Mouse (Mus musculus) layer of hippocampus, adult 2 months (tissue): ENCODE measurements at regions not wholly inside any gene's neighbourhood (a gene's known extent, or its start where the extent isn't known, plus 50 kb on each side); places are given as distances from the start of the nearest gene placed in this dataset.

ENCODE experiments used
- DNase-seq, 2 experiments: peaks; one replicate each; pipeline ENCODE4 v3.0.0; 2022; ENCODE audit warnings: low spot score in 2 of 2
- H3K27ac ChIP-seq: fragments of 200-600 bp; 2 replicates; pipeline ENCODE4 v1.8.1; 2022
- H3K4me3 ChIP-seq: fragments of 200-600 bp; 2 replicates; pipeline ENCODE4 v1.8.1; 2022; ENCODE audit warnings: mild to moderate bottlenecking
- CTCF ChIP-seq: fragments of 200-600 bp; conservative IDR thresholded peaks from 2 replicates; pipeline ENCODE4 v1.8.1; 2022; ENCODE audit warnings: antibody characterized with exemption, mild to moderate bottlenecking, moderate library complexity

DNA sequence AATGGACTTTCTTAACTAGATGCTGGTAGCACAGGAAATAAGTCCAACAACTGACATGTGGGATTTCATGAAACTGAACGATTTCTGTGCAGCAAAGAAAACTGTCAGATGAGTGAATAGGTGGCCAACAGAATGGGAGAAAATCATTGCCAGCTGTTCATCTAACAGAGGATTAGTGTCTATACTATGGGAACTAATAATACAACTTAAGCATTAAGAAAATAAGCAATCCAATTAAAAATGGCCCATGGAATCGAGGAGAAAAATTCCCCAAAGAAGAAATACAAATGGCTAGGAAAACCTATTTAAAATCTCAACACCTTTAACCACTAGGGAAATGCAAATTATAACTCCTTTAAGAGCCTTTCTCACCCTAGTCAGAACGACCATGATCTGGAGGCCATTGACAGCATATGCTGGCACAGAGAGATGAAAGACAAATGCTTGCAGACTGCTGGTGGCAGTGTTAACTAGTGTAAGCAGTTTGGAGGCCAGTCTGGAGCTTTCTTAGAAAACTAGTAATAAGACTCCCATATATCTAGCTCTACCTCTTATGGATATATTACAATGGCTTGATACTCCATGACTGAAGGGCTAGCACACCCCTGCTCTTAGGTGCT, 521.6 kb downstream of the Tmem182 start:
- DNase-seq: no peak
- TF ChIP-seq CTCF: no peak; the same call in 1 of the 2 replicates
- Histone ChIP-seq H3K27ac (no peak overlapping the region), H3K4me3 (no peak overlapping the region)

DNA sequence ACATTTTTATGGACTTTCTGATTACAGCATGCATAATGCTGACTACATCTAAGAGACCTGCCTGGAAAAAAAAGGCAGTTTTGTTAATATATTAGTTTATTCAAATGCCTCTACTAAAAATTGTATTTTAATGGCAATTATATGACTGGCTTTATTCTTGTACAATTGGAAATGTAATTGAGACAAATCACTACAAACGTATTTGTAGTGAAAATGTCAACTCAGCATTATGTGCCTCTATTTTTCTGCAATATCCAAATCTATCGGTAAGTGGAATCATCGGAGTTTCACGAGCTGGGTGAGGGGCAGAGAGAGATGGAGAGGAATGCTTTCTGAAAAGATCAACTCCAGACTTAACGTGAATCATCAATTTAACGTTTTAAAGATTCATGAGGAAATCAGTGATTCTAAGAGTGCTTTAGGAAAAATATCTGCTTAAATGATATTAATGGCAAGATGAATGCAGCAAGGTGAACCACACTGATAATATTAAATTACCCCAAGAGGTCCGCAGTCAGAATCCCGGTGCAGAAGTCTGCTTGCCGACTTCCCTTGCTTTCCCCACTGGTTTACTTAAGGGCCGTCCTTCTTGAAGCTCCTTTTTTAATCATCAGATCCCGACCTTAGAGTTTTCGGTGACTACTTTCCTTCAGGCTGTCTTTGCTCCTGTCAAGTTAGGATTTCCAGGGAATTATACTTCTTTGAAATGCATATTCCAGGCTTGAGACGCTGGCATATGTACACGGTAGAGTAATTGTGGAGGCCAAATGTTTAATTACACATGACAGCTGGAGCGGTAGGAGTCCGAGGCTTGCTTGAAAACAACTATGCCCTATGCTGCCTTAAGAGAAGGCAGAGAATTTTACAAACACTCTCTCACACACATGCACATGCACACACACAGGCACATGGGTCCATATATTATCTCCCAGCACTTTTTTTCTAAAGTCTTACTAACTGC, 544.7 kb downstream of the Tmem182 start:
- DNase-seq: no peak
- H3K27ac ChIP-seq: no peak overlapping the region
- TF ChIP-seq CTCF: no peak
- no peak overlapping the region for H3K4me3 ChIP-seq

DNA sequence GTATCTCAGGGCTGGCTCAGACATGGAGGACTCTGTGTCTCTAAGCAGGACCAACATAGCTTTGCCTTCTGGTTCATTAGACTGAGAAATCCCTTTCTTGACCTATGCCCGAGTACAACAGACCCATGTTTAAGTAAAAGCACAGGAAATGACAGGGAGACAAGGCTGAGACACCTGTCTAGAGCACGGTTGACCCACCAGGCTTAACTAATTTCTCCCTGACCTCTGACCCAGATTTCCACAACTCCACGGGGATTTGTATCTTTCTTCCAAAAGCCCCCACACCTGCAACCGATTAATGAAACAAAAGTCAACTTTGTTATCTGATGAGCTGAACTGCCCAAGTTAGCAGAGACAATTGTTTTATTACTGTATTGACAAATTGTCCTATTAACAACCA, 553.7 kb downstream of the Tmem182 start:
- TF ChIP-seq CTCF: no peak
- Histone ChIP-seq H3K4me3 (no peak overlapping the region), H3K27ac (no peak overlapping the region)
- no peak for DNase-seq

DNA sequence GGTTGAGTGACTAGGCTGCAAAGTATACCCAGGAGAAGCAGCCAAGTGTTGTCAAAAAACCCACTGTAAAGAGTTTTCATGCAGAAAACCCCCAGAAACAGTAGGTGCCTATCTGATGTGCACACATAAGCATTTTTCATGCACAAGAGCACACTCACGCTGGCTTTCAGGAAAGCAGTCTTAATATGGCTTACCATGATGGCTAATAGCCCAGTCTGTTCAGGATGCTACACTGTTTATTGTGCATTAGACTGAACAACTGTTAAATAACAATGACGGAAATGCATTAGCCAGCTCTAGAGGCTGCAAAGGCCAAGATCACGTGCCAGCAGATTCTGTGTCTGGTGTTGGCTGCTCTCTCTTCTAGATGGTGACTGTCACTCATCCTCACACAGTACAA, 556.1 kb downstream of the Tmem182 start:
- H3K4me3 ChIP-seq: no peak overlapping the region
- H3K27ac ChIP-seq: no peak overlapping the region
- DNase-seq: no peak
- no peak for TF ChIP-seq CTCF

DNA sequence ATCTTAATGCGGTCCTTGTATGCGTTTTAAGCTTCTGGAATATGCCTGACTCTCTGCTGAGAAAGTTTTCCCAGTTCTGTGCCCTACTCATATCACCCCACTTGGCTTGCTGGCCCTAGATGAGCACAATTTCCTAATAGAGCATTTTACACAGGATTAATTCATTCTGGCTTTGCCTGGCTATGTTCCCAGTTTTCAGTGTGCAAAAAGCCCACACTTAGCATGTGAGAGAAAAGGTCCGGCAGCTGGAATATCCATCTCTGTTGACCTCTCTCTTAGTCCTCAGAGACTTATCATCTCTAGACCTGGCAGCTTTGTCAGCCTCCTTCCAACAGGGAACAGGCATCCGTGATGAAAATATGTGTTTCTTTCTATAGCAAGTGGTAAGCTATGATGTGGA, 574.6 kb downstream of the Tmem182 start:
- TF ChIP-seq CTCF: no peak
- no peak overlapping the region for H3K4me3 ChIP-seq
- DNase-seq: no peak
- no peak overlapping the region for H3K27ac ChIP-seq

DNA sequence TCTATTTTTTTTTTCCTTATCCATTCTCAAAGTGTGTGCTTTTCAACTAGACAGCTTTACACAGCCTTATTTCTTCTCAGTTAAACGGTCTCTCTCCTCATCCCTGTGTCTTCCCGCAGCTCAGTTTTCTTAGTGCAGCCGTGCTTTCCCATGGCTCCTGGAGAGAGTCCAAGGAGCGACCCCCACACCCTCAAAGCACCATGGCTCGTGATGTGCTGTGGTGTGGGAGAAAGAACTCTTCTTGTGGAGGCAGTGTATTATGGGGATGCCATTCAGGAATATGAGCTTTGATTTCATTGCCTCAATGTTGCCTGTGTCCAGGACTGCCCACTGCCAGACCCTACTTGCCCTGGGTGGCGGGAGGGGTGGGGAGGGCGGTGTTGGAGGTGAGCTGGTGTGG, 576.1 kb downstream of the Tmem182 start:
- H3K27ac ChIP-seq: no peak overlapping the region
- DNase-seq: no peak
- H3K4me3 ChIP-seq: no peak overlapping the region
- no peak for TF ChIP-seq CTCF

DNA sequence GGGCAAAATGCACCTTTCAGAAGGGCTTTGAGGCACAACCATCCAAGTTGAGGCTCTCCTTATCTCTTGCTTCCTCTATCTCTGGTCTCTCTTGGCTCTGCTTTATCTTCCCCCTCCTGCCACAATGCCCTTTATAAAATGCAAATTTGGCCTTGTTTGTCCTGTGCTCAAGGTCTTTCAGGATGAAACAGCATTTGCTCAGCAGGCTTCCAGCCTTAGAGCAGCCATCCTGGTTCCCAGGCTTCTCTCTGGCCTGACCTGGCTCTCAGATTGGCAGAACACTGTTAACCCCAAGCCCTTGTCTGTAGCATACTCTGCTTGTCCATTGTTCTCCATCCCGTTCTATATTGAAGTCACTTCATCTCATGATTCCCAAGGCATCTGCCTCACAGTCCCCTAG, 579.3 kb downstream of the Tmem182 start:
- no peak for DNase-seq

DNA sequence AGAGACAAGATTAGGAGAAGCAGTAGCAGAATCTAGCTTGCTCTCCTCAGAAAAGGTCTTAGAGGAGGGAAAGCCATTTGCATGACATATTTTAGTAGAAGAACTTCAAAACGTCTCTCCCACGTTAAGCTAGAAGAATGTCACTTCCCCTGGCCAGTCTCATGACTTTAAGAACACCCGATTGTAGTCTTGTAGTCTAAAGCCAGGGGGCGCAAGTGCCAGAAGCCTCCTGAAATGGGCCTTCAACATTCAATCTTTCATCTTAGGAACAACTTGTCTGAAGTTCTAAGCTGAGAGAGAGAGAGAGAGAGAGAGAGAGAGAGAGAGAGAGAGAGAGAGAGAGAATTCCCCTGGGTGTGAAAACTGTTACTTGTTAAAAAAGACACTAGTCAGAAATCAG, 581.0 kb downstream of the Tmem182 start:
- Histone ChIP-seq H3K27ac (no peak overlapping the region), H3K4me3 (no peak overlapping the region)
- no peak for DNase-seq
- TF ChIP-seq CTCF: peak; percentile 59

More for the DNA sequence above, 579.3 kb downstream of the Tmem182 start:
- TF ChIP-seq CTCF: no peak
- no peak overlapping the region for H3K4me3 ChIP-seq
- no peak overlapping the region for H3K27ac ChIP-seq

DNA sequence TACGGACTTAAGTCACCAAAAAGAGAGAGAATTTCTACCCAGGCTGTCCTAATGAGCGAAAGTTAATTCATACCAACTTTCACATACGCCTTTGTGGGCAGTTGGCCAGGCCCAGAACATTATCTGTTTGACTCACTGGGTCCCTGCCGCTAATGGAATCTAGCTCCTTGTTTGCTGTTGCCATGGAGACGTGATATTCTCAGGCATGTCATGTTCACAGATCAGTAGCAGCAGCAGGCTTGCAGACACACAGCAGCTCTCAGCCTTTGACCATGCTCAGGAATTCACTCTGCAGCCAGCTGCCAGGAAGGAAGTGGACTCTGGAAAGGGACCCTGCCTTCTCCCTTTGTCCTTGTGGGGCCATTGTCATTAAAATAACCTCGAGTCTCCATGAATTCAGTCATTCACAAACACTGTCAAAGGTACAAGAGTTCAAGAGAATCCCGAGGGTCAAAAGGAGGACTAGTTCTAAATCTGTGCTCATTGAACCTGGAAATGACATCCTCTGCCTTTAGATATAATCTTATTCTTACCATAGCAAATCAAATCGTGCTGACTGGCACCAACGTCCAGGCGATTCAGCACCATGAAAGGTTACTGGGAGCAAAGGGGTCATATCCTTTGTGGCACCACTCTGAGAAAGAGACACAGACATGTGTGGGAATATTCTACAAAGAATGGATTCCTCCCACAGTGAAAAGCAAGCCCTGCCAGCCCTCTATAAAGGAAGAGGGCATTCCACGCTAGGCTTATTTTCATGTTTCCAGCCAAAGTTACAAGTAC, 584.9 kb downstream of the Tmem182 start:
- H3K4me3 ChIP-seq: peak overlapping the region; percentile 10; the same call in 1 of the 2 replicates
- H3K27ac ChIP-seq: no peak overlapping the region
- peak; percentile 51 to 85 for DNase-seq
- TF ChIP-seq CTCF: no peak

DNA sequence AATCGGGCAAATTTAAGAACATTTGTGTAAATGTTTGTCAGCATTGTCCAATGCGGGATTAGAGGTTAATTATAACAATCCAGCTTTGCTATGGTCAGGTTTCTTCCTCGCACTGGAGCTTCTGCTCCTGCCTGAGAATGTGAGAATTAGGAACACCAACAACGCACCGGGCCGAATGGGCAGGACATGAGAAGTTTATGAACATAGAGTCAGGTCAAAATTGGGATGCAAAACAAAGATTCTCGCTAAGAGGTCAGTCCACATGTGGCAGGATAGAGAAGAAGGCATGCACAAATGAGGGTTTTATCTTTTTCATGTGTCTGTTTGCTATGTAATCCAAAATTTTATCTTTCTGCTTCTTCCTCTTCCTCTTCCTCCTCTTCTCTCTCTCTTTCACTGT, 585.7 kb downstream of the Tmem182 start:
- no peak for TF ChIP-seq CTCF
- no peak for DNase-seq
- H3K27ac ChIP-seq: no peak overlapping the region
- no peak overlapping the region for H3K4me3 ChIP-seq

DNA sequence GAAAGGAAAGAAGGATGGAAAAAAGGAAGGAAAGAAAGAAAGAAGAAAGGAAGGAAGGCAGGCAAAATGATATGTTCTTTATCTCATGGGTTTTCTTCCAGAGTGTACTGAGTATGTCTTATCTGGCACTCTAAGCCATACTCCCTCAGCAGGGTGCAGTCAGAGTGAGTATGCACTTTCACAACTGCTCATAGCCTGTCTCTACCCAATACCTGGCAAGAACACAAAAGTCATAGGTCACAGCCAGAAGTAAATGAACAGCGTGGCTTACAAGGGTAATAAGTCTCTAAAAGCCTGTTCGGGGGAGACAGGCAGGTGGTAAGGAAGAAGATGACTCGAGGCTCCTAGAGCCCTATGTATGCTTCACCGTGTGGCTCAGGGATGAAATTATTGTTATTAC, 587.9 kb downstream of the Tmem182 start:
- TF ChIP-seq CTCF: no peak
- H3K27ac ChIP-seq: no peak overlapping the region
- no peak overlapping the region for H3K4me3 ChIP-seq
- no peak for DNase-seq

DNA sequence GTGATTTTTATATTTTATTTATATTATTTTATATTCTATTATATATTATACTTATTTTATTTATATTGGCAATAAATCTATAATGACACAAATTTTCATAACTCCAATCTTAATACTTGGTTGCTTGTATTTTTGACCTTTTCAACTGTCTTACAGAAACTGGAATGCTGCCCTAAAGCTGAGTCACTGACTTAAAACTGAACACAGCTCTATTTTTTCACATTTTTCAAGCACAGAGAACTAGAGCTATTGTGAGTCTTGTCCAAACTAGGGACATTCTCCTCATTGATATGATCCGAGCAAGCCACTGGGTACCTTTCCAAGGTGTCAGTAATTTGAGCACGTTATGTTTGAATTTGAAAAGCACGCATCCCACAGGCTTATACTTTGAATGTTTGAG, 589.7 kb downstream of the Tmem182 start:
- H3K4me3 ChIP-seq: no peak overlapping the region
- no peak overlapping the region for H3K27ac ChIP-seq
- DNase-seq: no peak
- TF ChIP-seq CTCF: no peak

DNA sequence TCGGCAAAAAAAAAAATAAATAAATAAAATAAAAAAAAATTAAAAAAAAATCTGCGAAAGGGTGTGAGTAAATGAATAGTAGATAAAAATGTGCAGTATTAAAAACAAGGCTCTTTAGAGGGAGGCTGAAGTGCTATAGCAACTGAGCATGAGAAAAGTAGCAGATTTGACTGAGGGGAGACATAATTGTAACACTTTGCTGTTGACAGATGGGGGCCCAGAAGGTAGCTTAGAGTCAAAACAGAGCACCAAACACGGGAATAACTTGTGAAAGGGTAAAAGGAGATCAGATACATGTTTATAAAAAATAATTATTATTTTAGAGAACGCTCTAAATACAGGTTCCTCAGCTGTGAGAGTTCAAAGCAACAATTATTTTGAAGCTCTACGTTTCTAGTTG, 605.1 kb downstream of the Tmem182 start:
- Histone ChIP-seq H3K4me3 (no peak overlapping the region), H3K27ac (no peak overlapping the region; the same call in 1 of the 2 replicates)
- DNase-seq: peak; percentile 55 to 66
- TF ChIP-seq CTCF: no peak
